Mouse (Mus musculus): ENCODE results near the gene Snrk. TPM values are rescaled to one million over a fixed set of nuclear protein-coding genes. Genes with fewer than 3 reads are reported as not detected.
"Not testable (repeated sequence)": the region's sequence is repeated elsewhere in the genome, so short reads cannot be mapped to it uniquely, and the experiment has no call there.

Gene Snrk
- total RNA-seq, 2 experiments from 2014 or later = 19.7 to 22.9 TPM

DNA sequence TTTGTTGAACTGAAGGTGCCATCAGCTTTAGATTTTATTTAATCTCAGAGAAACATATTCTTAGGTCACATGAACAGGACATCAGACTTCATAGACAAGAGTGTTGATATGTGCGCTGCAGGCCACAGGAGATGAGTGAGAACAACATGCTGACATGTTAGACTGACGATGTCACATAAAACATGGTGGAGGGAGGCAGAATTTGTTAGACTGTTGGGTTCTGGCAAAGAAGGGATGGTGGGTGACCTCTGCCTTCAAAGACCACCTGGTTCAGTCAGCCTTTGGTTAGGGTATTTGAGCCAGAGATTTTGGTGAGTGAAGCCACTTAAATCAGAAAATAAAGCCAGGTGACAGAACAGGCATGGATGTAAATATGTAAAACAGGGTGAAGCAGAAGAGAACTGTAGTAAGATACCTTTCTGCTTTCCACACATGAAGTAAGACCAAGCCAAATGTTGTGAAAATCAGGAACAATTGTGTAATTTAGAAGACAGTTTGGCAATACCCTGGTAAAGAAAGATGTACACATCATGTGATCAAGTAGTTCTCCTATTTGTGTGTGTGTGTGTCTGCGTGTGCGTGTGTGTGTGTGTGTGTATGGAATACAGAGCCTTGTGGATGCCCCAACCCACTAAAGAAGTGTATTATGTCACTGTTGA is 21.4 kb downstream of the Snrk start:
- peak; percentile 88 for ATAC-seq (replicated peaks; ENCODE audit: poor library complexity)

- ATAC-seq (replicated peaks; ENCODE audit: poor library complexity) = no peak
Measured at GRCm38 (mm10) chr9:122139236-122139635, 22.2 kb downstream of the Snrk start.

GRCm38 (mm10) chr9:122143219-122143618 is 26.2 kb downstream of the Snrk start:
- ATAC-seq (replicated peaks; ENCODE audit: poor library complexity) = no peak

- no peak for ATAC-seq (replicated peaks; ENCODE audit: poor library complexity)
Measured at GRCm38 (mm10) chr9:122144776-122145175, 27.7 kb downstream of the Snrk start.

DNA sequence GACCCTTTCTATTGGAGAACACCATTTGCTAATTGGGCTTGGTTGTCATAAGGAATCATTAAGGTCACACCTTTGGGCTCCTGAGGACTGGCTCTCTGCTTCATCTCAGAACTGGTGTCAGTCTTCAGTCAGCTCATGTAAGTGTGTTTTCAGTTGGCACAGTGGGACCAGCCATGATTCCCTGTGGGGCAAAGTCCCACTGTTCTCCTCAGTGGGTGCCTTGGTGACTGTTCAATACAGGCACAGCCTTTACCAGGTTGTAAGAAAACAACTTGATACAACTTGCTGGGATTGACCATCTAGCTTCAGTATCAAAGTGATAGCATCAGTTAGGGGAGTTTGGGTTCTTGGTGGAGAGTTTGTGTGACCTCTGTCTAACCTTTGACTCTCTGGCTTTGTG is 28.6 kb downstream of the Snrk start:
- no peak for ATAC-seq (replicated peaks; ENCODE audit: poor library complexity)

GRCm38 (mm10) chr9:122146124-122146870 is 29.2 kb downstream of the Snrk start:
- no peak for ATAC-seq (replicated peaks; ENCODE audit: poor library complexity)

GRCm38 (mm10) chr9:122148356-122148755 is 31.3 kb downstream of the Snrk start:
- no peak for ATAC-seq (replicated peaks; ENCODE audit: poor library complexity)

DNA sequence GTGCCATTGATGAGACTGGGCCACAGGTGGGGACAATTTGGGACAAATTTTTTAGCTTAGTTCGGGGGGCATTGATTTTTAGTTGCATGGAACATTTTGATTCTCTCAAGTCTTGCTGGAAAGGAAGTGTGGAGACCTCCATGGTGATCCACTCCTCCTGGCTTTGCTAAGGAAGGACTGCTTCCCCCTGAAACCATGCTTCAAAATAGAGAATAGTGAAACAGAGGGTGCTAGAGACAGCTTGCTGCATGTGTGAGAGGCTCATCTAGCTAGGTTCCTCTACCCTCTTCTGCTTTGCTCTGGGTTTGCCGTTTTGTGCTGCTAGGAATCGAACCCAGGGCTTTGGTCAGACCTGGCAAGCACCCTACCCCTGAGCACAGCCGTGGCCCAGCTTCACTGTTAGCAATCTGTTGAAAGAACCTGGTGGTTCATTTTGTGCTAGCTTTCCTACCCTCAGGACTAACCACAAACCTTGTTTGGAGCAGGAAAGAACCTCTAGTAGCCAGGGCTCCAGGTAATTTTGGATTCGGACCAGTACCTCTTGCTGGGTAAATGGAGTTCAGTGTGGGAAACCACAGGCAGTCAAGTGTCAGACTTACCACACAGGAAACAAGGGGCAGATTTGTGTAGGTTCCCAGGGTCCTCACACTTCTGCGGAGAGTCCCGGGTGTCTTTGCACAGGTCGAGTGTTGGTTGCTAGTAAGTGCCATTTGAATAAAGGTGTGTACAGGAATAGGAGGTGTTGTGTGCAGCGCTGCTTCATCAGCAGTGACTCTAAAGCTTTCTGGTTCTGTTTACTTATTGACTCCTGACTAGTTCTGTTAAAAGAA is 33.1 kb downstream of the Snrk start:
- ATAC-seq (replicated peaks; ENCODE audit: poor library complexity) = 0 out of 2 replicates have a peak, but pooled peaks have one; percentile 11

GRCm38 (mm10) chr9:122152063-122152462 is 35.0 kb downstream of the Snrk start:
- ATAC-seq (replicated peaks; ENCODE audit: poor library complexity) = no peak

DNA sequence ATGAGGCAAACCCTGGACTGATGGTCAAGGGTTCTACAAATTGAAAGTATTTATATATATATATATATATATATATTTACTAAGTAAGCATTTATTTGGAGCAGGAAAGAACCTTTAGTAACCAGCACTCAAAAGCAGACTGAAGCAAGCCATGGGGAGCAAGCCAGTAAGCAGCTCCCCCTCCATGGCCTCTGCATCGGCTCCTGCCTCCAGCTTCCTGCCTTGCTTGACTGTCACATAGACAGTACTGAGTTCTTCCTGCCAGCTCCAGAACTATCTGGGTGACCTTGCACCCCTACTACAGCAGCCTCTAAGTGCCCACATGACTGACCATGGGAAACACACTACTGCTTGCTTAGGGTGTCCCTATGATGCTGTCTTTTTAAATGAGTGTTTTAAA is 35.4 kb downstream of the Snrk start:
- no peak for ATAC-seq (replicated peaks; ENCODE audit: poor library complexity)

GRCm38 (mm10) chr9:122153436-122153835 is 36.4 kb downstream of the Snrk start:
- no peak for ATAC-seq (replicated peaks; ENCODE audit: poor library complexity)

- no peak for ATAC-seq (replicated peaks; ENCODE audit: poor library complexity)
Measured at GRCm38 (mm10) chr9:122155193-122155592, 38.1 kb downstream of the Snrk start.

DNA sequence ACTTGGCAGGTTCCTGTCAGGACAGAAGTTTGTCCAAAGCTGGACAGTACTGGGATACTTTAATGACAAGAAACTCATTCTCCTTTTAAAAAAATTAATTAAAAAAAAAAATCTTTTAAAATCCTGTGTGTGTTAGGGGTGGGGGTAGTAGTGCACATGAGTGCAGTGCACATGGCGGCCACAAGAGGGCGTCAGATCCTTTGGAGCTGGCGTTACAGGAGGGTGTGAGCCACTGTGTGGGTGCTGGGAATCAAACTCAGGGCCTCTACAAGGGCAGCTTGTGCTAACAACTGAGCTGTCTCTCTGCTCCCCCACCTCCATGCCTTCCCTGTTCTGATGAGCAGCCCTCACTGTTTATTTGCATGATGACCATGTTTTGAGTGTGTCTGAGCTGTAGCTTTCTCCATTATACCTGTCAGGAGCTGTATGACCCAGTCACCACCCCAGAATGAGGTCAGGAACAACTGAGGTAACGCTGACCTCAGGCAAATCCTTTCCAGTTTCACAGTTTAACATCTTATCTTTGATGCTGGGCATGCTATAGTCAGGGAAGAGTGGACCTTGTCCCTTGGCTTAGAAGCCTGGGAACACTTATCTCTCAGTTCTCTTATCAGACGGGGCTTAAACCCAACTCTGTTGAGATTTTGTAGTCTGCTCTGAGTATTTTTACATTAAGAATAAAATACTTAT is 39.5 kb downstream of the Snrk start:
- ATAC-seq (replicated peaks; ENCODE audit: poor library complexity) = no peak

GRCm38 (mm10) chr9:122157079-122157441 is 40.0 kb downstream of the Snrk start:
- no peak for ATAC-seq (replicated peaks; ENCODE audit: poor library complexity)

- ATAC-seq (replicated peaks; ENCODE audit: poor library complexity) = no peak
Measured at GRCm38 (mm10) chr9:122164535-122164934, 47.5 kb downstream of the Snrk start.

DNA sequence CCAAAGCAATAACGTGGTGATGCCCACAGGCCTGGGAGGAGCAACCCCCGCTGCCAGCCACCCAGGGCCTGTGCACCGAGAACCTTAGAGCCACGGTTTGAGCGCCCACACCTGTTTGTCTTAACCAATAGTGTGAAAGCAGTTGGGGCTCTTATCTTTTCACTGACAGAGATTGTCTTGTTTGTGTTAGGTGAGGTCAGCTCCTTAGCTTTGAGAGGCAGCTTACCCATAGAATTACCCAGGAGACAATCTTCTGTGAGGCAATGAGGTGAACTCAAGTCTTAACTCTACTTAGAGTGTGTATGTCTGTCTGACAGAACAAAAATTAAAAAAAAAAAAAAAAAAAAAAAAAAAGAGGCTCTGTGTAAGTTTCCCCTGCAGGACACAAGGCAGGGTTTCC is 50.7 kb downstream of the Snrk start:
- ATAC-seq (replicated peaks; ENCODE audit: poor library complexity) = not testable (repeated sequence)

DNA sequence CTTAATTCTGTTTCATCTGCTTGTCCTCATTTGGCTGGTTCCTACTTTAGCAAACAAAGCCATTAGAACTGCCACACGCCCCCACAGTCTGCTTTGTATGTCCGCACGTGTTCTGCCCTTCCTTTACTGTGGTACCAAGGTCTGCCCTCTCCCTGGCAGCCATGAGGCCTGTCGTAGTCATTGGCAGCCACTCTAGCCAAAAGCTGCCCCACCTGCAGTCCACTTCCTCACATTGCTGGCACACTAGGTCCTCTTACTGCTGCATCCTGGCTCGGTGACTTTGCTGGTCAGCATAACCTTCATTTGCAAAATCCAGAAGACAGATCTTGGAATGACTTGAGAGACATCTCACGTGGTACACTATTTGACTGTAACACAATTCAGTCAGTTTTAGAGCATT is 52.8 kb downstream of the Snrk start:
- no peak for ATAC-seq (replicated peaks; ENCODE audit: poor library complexity)

DNA sequence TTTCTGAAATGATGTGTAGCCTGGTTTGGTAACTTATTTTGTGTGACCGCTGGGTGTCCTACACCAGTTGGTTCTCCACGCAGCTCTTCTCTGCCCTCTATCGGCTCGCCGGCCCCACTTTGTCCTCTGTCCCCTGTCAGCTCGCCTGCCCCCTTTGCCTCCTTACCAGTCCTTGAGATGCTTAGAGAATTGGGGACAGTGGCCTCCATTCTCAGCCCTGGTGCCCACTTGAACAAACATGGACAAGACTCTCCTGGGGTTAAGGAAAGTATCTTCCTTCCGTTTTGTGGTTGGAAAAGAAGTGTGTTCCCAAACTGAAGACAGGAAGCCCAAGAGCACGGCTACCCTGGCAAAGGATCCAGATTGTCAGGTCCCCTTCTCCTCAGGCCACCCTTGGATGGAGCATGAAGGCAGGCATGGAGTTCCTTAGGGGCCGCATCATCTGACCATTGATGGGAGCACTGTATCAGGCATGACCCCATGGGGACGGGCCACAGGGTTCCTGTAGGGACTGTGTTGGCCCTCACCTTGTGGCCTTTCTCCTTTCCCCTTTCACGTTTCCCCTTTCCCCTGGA is 55.6 kb downstream of the Snrk start:
- ATAC-seq (replicated peaks; ENCODE audit: poor library complexity) = no peak

GRCm38 (mm10) chr9:122173405-122174233 is 56.6 kb downstream of the Snrk start:
- no peak for ATAC-seq (replicated peaks; ENCODE audit: poor library complexity)

- ATAC-seq (replicated peaks; ENCODE audit: poor library complexity) = no peak
Measured at GRCm38 (mm10) chr9:122174723-122175122, 57.7 kb downstream of the Snrk start.
